Mouse (Mus musculus): Measurements from ENCODE around the gene Ndrg3.
"Not testable (repeated sequence)": the region's sequence is repeated elsewhere in the genome, so short reads cannot be mapped to it uniquely, and the experiment has no call there.

Ndrg3 gene

GRCm38 (mm10) chr2:156996576-156996975 lies 4.7 kb upstream of the Ndrg3 start:
- no peak for DNase-seq (ENCODE audit: low spot score)

DNA sequence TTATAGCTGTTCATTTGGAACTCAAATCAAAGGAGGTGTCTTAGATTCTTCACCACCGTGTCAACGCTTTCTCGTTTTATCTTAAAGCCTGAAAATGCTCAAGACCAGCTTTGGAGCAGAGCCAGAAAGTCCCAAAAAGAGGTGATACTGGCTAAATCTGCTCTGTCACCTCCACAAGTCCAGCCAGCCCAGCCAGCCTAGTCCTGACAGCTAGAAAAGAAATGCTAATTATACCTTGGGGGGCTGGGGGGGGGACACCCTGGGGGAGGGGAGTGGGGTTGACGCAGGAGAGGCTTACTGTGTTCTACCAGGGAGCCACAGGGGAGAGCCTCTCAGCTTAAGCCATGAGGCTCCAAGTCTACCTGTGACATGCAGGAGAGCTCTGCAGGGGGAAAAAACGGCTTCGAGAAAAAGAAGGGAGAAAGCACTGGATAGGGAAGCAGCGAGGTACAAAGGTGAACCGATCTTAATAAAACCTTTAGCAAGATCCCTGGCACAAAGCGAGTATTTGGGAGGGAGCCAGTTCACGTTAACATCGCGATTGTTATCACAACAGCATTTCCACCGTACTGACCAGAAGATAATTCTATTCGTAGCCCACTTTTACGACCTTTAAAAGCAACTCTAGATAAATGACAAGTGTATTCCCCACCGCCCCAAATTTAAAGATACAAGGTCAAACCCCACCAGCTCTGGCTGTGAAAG lies 977 bp downstream of the Ndrg3 start:
- peak; percentile 20 for DNase-seq (ENCODE audit: low spot score)

- DNase-seq (ENCODE audit: low spot score), result no peak
These were observed 4.5 kb downstream of the Ndrg3 start for GRCm38 (mm10) chr2:156987316-156987715.

- DNase-seq (ENCODE audit: low spot score), result no peak
These were observed 9.0 kb downstream of the Ndrg3 start for GRCm38 (mm10) chr2:156982864-156983263.

DNA sequence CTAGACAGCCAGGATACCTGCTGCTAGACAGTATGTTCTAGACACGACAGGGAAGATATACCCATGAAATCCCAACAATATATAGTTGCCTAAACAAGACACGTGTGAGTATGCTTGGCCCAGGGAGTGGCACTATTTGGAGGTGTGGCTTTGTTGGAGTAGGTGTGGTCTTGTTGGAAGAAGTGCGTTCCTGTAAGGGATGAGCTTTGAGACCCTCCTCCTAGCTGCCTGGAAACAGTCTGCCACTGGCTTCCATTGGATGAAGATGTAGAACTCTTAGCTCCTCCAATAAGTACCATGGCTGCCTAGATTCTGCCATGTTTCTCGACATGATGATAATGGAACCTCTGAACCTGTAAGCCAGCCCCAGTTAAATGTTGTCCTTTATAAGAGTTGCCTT lies 10.6 kb downstream of the Ndrg3 start:
- no peak for DNase-seq (ENCODE audit: low spot score)

GRCm38 (mm10) chr2:156980059-156980458 lies 11.8 kb downstream of the Ndrg3 start:
- DNase-seq (ENCODE audit: low spot score), result no peak

GRCm38 (mm10) chr2:156976711-156977110 lies 15.1 kb downstream of the Ndrg3 start:
- DNase-seq (ENCODE audit: low spot score), result no peak

- no peak for DNase-seq (ENCODE audit: low spot score)
These were observed 16.9 kb downstream of the Ndrg3 start for GRCm38 (mm10) chr2:156974967-156975366.

DNA sequence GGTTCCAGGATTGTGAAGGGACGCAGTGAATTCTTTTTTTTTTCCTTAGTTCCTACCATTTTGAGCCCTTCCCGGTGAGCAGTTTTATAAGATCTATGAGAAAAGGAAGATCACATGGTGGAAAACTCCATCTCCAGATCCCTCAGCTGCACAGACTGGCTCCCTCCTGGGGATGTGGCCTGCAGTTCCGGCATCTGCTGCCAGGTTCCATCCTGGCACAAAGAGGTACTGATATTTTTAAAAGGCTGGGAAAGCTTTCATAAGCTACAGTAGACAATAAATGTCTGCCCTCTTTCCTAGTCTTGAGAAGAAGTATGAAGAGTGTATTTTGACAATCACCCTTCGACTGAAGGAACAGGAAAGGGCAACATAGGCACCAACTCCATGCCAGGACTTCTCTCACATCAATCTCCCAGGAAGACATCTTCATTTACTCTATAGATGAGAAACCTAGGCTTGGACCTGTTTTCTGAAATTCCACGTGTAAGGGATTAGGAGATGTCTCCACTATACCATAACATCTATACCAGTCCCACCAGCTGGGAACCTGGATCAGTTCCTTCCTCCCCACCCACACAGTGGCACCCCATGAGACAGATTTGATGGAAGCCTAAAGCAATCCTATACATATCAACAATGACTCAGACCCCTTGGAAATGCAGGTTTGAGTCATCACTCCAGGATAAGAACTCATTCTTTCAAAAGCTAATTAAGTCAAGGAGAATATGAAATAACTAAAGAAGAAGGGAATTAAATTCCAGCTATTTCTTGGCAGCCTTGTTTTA lies 18.3 kb downstream of the Ndrg3 start:
- DNase-seq (ENCODE audit: low spot score), result no peak

- no peak for DNase-seq (ENCODE audit: low spot score)
These were observed 21.6 kb downstream of the Ndrg3 start for GRCm38 (mm10) chr2:156970253-156970652.

- no peak for DNase-seq (ENCODE audit: low spot score)
These were observed 23.4 kb downstream of the Ndrg3 start for GRCm38 (mm10) chr2:156968501-156968900.

- no peak for DNase-seq (ENCODE audit: low spot score)
These were observed 24.5 kb downstream of the Ndrg3 start for GRCm38 (mm10) chr2:156967388-156967787.

DNA sequence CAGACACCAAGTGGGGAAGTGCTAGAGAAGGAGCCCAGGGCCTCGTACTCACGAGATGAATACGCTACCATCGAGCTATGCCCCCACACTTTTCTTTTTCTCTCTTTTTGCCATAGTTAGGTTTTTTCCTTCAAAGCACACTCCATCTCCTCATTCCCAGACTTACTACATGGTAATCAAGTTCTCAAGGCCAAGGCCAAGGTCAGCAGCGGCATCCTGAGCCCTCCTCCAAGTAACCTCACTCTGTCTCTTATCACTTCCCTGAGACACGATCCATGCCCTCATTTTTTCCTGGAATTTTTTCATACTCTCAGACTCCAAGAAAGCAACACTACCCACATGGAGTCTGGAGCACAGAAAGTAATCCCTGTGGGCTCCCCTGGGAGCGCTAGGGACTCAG lies 28.0 kb downstream of the Ndrg3 start:
- DNase-seq (ENCODE audit: low spot score), result no peak

GRCm38 (mm10) chr2:156958496-156959252 lies 33.2 kb downstream of the Ndrg3 start:
- no peak for DNase-seq (ENCODE audit: low spot score)

DNA sequence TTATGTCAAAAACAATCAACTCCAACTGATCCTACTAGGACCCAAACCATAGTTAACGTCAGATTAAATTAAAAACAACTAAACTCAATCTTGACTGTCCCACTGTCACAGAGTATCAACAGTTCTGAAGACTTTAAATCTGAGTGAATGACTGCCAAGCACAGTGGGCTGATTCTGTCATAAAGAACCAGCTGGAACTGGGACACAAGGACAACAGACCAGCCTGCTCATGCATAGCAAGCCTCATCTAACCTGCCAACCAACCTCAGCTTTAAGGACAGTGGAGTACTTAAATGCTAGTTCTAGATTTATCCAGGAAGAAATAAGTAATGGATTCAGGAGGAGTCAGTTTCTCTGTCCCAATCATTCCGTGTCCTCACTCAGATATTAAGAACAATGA lies 34.8 kb downstream of the Ndrg3 start:
- DNase-seq (ENCODE audit: low spot score), result no peak

DNA sequence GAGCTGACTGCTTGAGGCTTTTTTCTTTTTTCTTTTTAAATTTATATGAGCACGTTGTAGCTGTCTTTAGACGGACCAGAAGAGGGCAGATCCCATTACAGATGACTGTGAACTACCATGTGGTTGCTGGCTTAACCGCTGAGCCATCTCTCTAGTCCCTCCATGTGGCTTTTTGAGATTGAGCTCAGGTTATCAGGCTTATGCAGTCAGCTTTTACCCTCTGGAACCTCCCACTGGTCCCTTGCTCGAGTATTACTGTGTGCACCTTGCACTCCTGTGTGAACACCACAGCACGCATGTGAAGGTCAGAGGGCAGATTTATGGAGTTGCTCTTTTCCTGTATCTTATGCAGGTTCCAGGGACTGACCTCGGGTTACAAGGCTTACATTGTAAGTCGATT lies 35.5 kb downstream of the Ndrg3 start:
- no peak for DNase-seq (ENCODE audit: low spot score)

- no peak for DNase-seq (ENCODE audit: low spot score)
These were observed 37.4 kb downstream of the Ndrg3 start for GRCm38 (mm10) chr2:156954463-156954862.

GRCm38 (mm10) chr2:156951301-156952094 lies 40.4 kb downstream of the Ndrg3 start:
- DNase-seq (ENCODE audit: low spot score), result no peak

GRCm38 (mm10) chr2:156950816-156951215 lies 41.0 kb downstream of the Ndrg3 start:
- DNase-seq (ENCODE audit: low spot score), result no peak

- not testable (repeated sequence) for DNase-seq (ENCODE audit: low spot score)
These were observed 50.3 kb downstream of the Ndrg3 start for GRCm38 (mm10) chr2:156941523-156941922.

GRCm38 (mm10) chr2:156939926-156940325 lies 51.9 kb downstream of the Ndrg3 start:
- not testable (repeated sequence) for DNase-seq (ENCODE audit: low spot score)

DNA sequence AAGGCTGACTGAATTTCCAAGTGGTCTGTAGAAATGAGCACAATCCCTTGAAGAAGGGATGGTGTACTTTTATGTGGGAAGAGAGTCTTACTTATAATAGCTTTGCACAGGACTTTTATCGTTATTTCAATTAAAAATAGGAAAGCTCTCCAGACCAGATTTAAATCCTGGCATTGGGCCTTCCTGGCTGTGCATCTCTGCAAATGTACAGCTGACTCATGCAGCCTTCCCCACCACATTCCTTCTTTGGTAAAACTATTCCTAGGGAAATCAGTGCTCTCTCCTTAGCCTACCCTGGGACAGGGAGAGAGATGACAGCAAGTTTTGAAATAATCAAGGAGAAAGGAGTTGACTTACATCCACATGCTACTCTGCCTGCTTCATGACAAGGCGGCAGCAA lies 54.1 kb downstream of the Ndrg3 start:
- no peak for DNase-seq (ENCODE audit: low spot score)

Measured in urinary bladder, postnatal 14 days (tissue).